Mouse (Mus musculus) spleen, postnatal 10 days (tissue): ENCODE results near the gene Taar9.
"Not testable (repeated sequence)": the region's sequence is repeated elsewhere in the genome, so short reads cannot be mapped to it uniquely, and the experiment has no call there.

Experiments used
- DNase-seq, 2 experiments: peaks; one replicate each; pipeline ENCODE4 v3.0.0; 2021 to 2022; ENCODE audit warnings: low spot score in 2 of 2

Gene Taar9

DNA sequence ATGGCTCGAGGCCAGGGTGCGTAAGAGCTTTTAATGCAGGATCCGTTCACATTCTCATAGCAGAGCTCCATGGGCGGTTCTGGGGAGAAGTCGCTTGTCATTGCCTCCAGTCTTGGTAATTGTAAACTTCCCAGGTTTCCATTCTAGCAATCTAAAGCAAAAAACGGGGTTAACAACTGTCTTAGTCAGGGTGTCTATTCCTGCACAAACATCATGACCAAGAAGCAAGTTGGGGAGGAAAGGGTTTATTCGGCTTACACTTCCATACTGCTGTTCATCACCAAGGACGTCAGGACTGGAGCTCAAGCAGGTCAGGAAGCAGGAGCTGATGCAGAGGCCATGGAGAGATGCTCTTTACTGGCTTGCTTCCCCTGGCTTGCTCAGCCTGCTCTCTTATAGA, at the start of gene Taar9:
Gene Taar9 (minus strand): TSS at position 101 of the 400 bp plus-strand sequence.
- DNase-seq, result not testable (repeated sequence)

DNA sequence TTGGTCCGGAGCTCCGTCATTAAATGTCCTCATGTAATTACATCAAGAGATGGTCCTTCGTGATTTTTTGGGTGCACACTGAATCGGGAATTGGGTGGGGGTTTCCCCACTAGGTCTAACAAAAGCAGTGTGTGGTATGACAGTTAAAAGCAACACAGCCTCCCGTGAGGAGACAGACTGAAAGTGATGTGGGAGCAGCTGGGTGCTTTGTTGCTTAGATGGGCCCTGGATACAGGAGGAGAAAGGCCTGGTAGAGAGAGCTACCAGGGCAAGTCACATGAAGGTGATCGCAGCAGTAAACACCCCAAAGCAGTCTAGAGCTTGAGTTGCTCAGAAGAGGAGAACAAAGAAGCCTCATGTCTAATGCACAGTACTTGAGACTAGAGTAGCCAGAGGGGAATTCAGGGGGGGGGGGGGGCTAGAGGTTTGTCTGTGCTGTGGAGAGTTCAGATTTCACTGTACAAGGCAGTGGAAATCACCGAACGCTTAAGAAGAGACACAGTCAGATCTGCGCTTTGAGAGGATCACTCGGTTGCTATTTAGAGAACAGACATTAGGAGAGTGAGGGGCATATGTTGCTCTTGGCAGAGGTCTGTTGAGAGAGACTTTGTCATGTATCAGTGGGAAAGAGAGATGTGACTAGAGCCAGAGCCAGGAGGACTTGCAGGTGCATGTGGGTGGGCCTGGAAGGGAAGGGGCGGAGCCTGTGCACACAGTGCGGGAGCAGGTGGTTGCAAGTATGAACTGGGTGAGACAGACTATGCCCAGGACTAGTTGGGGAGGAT, 49.3 kb upstream of the Taar9 start:
- peak in 1 of 2 experiments; percentile 56 for DNase-seq

DNA sequence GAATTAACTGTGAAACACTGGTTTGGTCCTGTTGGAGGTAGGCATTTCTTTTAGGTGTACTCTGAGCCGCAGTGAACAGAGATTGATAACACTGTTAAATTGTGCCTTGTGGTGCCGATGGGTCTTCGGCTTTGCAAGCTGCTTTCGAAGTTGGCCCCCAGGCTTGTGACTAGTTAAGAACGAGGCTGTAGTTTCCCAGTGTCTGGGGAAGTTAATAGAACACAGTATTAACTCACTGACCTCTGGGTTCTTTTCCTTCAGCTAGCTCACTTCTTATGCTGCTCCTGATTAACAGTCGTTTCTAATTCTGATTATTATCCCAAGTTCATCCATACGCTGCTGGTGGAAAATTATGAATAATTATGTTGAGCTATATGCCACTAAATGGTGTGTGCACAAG, 40.8 kb upstream of the Taar9 start:
- DNase-seq, result no peak

DNA sequence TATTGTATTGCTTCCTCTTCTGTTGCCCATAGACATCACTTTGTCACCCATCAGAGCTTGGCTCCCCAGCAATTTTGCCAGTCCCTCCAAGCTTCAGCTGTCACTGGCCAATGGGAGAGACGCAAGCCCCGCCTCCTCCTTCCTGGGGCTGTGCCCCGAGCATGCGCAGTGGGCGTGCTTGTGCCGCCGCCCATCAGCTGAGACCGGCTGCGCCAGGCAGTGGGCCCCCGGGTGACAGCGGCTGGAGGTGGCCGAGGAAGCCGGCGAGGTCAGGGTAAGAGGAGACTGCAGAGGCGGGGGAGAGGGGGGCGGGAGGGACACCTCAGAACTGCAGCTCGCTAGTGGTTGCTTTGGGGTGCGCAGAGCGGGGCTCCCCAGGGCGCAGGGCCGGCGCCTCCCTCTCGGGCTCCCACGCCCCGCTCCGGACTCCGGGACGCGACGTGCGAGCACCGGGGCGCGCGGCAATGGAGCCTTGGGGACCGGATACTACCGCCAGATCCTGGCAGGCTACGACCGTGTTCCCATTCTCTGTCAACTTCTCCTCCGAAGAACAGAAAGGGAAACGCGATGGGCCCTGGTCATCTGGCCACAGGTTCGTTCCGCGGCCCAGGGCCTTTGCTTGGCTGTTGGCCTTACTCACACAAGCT, 39.9 kb upstream of the Taar9 start, which contains the start of gene Stx7:
Gene Stx7 (plus strand): TSS at position 168 of the 647 bp plus-strand sequence.
- DNase-seq, result peak; percentile 90 to 97

DNA sequence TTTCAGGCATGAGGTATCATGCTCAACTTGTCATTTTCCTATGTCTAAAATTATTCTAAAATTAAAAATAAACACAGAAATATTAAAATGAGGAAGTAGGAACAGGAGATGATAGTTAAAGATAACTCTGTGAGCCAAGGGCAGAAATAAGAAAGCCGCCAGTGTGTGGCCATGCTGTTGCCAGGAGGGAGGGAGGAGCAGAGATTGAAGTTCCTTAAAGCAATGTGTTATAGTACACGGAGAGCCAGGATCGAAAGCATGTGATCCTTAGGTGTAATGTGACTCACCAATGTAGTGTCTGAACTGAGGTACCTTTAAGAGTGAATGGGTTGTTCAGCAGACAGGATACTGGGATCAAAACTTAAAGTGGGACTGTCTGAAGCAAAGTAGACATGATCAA, 33.4 kb upstream of the Taar9 start:
- DNase-seq, result no peak

DNA sequence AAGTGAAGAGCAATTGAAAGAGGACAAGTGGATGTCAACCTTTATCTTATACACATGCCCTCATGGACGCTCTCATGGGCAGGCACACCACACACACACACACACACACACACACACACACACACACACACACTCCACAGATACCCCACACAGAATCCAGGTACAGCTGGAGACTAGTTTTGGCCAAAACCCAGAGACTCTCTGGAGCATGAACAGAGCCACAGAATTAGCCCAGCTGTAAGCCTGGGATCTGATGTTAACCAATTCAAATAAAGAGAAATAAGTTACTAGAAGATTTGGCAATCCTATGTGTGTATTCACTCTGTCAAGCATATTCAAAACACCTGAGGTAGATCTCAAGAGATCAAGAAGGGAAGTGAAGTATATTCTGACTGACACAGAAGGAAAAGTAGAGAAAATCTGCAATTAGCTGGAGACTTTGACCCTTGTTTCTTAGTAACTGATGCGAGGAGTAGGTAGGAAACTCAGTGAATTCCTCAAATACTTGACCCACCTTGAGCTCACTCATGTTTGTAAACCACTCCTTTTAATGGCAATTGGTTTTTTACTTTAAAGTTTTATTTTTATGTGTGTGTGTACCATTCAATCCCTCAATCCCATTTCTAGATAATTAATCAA, 29.4 kb upstream of the Taar9 start:
- DNase-seq, result no peak

DNA sequence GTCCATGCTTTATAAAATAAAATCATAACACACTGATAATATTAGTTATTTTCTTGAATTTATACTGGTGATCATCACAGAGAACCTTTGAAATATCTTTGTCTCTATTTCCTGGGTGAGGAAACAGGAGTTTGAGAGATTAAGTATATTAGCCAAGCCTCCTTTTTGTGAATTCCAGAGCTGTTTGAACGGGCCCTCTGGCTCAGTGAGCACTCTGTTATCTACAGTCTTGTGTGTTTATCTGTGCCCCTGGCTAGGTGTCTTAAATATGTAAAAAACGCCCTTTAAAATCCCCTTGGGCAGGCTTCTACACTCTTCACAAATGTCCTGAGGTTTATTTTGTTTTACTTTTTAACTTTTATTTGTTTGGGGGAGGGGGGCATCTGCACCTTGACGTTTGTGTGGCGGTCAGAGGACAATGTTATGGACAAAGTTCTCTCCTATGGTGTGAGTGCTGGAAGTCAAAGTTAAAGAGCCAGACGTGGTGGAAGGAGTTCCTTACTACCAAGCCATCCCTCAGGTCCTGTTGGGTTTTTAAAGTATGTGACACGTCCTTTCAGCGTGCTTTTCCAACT, 24.8 kb upstream of the Taar9 start:
- no peak for DNase-seq

DNA sequence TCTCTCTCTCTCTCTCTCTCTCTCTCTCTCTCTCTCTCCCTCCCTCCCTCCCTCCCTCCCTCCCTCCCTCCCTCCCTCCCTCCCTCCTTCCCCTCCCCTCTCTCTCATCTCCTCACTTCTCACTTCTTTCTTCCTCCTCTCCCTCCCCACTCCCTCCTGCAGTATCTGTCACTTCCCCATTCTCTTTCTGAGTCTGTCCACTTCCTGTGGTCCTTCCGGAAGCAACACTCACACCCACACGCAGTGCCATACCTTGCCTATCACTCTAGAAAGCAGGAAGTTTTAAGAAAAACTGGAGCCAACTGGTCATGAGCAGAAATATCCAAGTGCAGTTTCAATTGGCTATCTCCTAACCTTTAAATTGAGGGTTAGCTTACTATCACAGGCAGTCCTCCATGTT, 23.8 kb upstream of the Taar9 start:
- no peak for DNase-seq

DNA sequence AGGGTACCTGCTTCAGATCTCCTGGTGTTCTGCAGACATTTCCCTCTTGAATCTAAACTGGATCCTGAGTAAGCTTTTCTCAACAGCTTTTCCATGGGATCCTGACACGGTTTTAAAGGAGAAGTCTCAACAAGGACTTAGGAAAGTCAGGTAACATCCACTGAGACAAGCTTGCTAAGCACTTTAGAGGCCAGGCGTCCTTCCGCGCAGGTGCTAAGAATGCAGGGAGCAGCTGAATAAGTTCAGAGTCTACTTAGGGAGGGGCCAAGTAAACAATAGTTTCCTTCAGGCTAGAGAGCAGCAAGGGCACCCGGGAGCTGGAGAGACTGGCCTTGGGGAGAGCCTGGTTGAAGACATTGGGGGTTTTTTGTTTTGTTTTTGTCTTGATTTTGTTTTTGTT, 22.9 kb upstream of the Taar9 start:
- DNase-seq, result no peak

DNA sequence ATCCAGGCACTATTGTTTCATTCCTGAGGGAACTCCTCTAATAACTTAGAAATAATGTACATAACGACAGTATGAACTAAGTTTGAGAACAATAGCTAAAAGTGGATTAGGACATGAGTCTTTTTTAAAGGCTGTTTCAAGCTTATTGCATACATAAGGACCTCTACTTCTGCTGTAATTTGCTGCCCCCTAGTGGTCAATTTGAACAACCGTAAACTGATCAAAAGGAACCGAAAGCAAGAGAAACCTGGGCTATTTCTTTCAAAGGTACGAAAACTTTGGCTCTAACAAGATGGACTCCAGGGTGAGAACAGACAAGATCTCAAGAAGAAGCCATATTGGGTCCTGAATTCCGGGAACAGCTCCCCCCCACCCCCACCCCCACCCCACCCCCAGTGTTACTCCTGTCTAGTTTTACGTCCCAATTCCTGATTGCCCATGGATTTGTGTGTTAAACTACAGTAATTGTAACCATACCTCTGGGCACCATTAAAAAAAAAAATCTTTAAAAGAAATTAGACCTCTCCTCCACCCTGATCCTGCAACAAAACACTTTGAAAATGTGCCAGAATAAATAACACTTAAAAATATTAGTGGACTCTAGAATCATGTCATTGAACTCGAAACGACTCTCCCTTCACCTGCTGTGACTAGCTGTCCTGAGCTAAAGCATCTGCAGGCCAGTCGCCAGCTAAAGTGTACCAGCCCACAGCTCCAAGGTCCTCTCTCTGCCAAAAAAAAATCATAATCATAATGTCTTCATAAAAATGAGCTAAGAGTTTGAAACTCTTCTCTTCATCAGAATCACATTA, 22.3 kb upstream of the Taar9 start:
- DNase-seq, result peak; percentile 26 to 75

DNA sequence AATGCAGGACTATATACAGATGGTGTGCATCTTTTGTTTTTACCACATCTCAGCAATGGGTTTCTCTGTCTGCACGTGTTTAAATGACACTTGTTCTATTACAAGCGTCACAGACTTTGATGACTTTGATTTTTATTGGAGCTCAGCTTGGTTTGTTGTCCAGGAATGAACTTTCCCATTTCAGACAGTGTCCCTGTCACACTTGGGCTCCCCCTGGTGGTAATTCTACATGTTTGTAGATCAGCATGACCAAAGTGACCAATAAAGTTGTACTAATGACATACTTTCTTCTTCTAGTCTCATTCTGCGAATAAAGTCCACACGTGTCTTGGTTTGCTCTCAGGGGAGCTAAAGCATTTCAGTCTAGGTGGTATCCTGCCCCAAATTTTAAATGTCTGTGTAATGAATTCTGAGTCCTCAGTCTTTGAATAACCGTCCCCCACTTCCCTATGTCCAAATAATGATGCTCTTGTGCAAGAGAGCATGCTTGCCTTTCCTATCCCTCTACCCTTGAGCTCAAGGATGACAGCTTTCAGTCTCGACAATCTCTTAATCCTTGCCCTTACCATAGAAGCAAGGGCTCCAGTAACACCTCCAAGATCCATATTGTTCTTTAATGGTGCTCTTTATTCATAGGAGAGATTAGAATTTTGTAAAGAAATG, 1.9 kb upstream of the Taar9 start:
- peak in 1 of 2 experiments; percentile 44 for DNase-seq

DNA sequence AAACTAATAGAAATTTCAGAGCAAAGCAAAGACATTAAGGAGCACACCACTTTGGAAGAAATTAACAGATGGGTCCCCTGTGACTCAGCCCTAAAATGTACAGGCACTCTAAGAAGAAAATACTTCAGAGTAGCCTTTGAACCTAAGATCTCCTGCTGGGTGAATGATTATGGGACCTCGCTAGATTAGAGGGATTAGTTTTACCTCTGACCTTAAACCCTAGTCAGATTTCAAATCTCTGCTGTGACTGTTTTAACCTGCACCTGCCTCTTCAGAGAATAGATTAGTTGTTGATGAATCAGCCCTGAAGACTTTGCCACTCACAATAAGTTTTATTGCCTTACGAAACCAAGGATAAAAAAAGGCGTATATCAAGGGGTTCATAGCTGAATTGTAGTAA, 1.1 kb downstream of the Taar9 start:
- no peak for DNase-seq

DNA sequence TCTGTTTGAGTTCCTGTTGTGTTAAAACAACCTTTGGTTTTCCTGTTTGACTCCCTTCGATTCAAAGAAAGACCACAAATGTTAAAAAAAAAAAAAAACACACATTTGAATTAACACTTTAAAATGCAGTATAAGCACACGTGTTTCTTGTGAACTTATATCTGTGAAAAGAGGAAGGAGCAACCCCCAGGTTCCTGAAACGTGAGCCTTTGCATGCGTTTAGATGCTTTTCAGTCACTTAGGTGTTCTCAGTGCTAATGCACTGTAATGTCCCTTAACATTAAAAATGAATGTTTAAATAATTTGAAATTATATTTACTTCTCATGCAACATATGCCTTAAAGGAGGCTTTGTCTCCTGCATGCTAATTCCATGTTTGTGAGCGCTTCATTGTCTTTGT, 1.6 kb downstream of the Taar9 start:
- DNase-seq, result no peak

DNA sequence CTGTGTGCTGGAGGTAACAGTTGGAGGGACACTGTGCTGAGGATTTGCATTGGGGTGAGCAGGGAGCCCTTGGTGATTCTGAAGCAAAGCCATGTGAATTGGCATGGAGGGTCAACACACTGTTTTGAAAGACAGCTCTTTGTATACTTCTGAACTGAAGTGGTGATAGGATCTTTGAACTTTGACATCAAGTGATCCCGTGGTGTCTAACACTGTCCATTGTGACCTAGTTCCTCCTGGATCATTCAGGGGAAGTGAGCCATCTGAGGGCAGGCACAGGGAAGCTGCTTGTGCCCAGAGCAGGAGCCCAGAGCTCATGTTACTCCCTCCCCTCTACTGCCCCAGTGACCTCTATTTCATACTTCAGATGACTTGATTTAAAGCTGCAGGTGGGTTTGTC, 6.0 kb downstream of the Taar9 start:
- not testable (repeated sequence) for DNase-seq

DNA sequence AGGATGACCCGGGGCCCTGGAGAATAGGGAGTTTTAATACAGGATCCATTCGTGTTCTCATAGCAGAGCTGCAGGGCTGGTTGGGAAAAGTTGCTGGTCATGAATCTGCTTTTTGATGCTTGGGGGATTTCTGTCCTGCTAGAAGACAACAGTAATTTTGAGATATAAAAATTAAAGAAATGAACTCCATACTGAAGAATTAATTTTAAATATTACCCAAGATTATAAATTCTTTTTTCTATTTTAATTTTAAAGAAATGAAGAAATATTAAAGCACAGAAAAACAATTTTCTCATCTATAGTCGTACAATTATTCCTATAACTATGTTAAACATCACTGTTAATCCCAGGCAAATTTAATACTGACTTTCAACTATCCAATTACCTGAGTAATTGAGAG, 7.5 kb downstream of the Taar9 start, which contains the start of gene Taar8c:
Gene Taar8c (minus strand): TSS at position 101 of the 400 bp plus-strand sequence.
- DNase-seq, result not testable (repeated sequence)

DNA sequence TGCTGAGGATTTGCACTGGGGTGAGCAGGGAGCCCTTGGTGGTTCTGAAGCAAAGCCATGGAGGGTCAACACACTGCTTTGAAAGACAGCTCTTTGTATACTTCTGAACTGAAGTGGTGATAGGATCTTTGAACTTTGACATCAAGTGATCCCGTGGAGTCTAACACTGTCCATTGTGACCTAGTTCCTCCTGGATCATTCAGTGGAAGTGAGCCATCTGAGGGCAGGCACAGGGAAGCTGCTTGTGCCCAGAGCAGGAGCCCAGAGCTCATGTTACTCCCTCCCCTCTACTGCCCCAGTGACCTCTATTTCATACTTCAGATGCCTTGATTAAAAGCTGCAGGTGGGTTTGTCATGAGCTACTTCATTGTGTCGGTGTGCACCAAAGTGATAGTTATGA, 12.3 kb downstream of the Taar9 start:
- DNase-seq, result not testable (repeated sequence)

DNA sequence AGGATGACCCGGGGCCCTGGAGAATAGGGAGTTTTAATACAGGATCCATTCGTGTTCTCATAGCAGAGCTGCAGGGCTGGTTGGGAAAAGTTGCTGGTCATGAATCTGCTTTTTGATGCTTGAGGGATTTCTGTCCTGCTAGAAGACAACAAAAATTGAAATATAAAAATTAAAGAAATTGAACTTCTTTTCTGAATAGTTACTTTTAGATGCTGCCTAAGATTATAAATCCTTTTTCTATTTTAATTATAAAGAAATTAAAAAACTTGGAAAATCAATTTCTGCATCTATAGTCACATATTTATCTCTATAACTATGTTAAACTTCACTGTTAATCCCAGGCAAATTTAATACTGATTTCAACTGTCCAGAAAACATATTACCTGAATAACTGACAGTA, 17.1 kb downstream of the Taar9 start, which contains the start of gene Taar8b:
Gene Taar8b (minus strand): TSS at position 101 of the 400 bp plus-strand sequence.
- no peak for DNase-seq

DNA sequence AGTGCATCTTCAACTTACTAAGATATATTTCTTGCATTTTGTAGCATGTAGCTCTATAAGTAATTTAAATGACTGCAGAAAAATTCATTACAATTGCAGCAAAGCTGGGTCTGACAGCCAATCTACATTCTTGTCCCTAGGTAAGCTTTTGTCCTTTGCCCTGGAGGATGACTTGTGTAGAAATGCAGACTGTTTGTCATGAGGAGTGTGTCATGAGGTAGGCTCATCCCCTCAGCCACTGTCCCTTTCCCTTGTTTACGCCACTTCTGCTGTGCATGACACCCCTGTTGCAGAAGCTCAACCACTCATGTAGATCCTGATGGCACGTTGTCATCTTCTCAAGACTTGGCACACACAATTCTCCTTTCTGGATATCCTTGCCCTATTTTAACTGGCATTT, 22.2 kb downstream of the Taar9 start:
- no peak for DNase-seq

DNA sequence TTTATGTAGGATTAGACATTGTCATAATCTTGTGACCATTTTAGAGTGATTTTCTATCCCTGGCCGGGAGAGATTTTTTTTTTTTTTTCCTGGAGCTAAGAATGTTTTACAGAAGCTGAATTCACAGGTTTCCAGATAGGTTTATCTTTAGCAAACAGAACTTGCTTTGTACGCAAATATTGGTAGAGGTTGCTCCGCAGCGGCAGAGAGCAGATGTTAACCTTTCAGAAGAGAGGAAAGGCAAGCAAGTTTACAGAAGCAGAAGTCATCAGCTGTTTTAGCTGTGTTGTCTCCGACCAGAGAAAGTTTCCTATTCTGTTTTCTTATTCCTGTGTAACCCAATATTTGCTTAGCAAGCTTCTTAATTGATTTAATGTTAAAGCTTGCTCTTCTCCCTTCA, 22.8 kb downstream of the Taar9 start:
- DNase-seq, result no peak

DNA sequence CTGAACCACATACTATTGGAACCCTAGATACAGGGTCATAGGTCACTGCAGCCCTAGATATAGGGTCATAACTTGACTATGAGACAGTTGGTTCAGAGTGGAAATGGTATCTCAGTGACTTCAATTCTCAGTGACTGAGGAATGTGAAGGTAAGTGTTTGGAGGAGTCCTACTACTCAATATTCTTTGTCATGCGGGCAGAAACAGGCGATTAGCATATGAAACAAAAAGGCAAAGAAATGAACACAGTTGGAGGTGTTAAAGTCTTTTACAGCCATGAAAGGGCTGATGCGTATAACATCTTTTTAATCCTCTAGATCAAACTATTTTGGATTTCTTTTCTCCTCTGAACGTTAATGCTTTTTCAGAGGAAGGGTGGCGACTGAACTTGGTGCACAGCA, 23.4 kb downstream of the Taar9 start:
- no peak for DNase-seq

DNA sequence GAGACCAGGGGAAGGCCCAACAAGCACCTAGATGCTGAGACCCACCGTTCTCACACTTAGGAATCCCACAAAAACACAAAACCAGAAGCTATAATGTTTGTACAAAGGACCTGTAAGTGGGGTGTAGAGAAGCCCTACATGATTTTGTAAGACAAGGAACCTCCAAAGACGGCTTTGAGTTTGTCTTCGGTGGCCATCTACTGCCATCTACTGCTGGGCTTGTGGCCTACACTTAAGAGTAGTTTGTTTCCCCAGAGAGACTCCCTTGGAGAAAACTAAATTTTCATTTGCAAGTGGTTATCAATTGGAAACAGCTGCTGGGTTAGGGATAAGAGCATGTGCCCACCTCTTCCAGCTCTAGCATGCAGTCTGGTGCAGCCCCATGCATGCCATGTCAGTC, 29.2 kb downstream of the Taar9 start:
- DNase-seq, result peak in 1 of 2 experiments; percentile 53
